Mouse (Mus musculus) frontal cortex, postnatal 10 days (tissue): Measurements from ENCODE around the gene Lrrc41.

Source experiments
- DNase-seq, 2 experiments: peaks; one replicate each; pipeline ENCODE4 v3.0.0; 2022; ENCODE audit warnings: low spot score in 2 of 2, mixed read lengths in 1 of 2

The Lrrc41 gene

DNA sequence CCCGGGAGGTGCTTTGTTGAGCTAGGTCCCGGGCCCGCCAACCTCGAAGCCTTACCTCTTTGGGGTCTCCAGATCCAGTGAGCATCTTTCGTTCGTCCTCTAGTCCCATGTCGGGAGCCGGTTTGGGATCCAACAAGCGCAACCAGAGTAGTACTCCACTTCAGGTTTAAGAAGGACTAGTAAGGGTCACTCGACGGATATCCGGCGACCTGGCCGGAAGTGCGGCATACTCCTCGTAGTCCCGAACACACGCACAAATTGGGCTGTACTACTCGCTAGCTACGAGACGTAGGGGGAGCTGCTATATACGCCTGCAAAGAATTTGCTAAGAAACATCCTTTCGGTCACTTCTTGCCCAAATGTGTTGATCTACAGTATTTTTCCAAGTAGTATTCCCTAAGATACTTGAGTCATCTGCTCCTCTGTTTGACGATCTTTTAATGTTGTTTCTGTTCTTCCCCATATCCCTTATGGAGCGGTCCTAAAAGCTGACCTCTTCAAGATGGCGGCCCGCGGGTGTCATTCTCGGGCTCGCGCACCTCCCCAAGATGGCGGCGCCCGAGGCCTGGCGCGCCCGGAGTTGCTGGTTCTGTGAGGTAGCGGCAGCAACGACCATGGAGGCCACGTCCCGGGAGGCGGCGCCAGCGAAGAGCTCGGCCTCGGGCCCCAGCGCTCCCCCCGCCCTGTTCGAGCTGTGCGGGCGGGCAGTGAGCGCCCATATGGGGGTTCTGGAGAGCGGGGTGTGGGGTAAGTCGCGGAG lies at the start of gene Lrrc41, which contains the start of gene Uqcrh:
Gene Lrrc41 (plus strand): TSS at position 409 of the 760 bp plus-strand sequence.
Gene Uqcrh (minus strand): TSS at position 211 of the 760 bp plus-strand sequence.
- DNase-seq: peak; percentile 93 to 94

DNA sequence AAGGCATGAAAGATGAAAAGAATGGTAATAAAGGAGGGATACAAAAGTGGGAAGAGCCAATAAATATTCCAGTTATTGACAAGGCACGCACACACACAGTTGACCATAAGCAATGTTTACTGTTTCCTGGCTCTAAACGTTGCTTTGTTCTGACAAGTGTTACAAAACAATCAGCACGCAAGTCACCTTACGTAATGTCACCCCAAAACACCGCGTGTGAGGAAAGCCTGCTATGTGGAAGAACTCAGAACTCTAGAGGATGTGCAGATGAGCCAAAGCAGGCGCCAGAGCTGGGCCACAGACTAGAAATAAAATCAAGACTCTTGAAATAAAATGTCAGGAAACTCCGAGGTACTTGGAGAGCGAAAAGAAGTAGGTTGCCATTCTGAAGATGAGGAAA lies 42.2 kb upstream of the Lrrc41 start:
- DNase-seq: no peak

DNA sequence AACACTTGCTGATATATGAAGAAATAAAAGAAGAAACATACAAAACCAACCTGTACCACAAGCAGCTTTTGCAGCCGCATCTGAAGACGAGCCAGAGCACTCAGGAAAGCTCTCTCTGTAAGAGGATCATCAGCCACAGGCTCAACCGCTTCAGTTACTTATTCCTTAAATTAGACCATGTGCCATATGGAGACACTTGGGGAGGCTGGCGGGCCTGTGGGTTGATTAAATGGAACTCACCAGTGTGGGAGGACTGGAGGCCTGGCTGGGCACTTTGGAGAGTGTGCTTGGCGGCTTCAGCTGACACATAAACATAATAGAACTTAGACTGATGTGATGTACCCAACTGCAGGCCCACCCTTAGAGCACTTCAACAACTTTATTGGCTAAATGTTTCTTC lies 41.7 kb upstream of the Lrrc41 start:
- DNase-seq: no peak

DNA sequence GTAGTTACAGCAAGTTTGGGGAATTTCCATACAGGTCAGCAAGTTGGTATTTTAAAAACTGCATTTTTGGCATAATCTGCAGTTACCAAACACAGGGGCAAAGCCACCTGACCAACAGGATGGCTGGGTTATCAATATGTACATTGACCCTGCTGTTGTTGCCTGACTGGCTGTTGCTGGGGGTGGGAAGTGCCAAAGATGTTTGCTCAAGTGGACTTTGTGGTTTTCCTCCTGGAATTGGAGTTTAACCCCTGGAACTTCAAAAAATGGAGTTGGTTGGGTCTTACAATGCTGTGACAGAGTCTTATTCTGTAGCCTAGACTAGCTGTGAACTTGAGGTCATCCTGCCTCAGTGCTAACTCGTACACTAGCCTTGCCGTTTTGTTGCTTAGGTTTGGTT lies 34.6 kb upstream of the Lrrc41 start:
- no peak for DNase-seq

DNA sequence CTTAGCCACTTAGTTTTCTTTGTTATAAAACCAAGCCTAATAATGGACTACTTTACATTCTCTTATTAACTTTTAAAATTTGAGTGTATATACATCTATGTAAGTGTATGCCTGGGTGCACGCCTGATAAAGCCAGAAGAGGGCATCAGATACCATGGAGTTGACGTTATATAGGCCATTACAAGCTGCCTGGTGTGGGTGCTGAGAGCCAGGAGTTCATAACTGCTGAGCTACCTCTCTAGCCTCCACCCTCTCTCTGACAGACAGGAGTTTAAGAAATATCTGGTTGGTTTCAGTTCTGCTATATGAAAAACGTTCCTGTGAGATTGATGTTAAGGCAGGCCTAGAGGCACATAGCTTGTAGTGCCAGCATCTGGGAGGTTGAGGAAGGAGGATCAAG lies 32.9 kb upstream of the Lrrc41 start:
- no peak for DNase-seq

DNA sequence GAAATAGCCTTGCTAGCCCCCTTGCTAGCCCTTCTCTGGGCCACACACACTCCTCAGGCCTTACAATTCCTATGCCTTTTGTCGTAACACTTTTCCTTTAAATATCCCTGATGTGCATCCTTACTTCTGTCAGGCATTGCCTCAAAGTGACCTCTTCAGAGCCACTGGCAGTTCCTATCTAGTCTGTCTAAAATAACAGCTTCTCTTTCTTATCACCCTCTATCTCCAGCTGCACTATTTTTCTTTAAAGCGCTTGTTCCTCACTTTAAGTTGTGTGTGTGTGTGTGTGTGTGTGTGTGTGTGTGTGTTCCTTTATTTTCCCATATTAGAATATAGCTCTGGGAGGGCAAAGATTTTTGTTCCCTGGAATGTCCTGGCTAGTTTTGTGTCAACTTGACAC lies 28.5 kb upstream of the Lrrc41 start:
- DNase-seq: no peak

DNA sequence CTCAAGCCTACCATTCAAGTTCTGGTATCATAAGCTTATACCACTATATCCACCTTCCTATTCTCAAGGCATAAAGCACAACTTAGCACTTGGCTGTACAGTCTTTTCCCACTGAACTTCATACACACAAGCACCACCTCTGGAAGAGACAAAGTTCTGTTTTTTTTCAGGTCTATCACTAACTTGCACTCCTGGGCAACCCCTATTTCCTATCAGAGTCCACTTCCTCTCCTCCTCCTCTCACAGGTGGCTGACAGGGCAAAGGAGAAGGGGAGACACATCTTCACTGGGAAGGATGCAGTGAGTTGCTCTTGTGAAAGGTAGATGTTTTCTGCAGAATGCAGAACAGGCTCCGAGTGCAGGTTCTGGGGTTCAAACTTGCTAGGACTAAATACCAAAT lies 27.4 kb upstream of the Lrrc41 start:
- no peak for DNase-seq

DNA sequence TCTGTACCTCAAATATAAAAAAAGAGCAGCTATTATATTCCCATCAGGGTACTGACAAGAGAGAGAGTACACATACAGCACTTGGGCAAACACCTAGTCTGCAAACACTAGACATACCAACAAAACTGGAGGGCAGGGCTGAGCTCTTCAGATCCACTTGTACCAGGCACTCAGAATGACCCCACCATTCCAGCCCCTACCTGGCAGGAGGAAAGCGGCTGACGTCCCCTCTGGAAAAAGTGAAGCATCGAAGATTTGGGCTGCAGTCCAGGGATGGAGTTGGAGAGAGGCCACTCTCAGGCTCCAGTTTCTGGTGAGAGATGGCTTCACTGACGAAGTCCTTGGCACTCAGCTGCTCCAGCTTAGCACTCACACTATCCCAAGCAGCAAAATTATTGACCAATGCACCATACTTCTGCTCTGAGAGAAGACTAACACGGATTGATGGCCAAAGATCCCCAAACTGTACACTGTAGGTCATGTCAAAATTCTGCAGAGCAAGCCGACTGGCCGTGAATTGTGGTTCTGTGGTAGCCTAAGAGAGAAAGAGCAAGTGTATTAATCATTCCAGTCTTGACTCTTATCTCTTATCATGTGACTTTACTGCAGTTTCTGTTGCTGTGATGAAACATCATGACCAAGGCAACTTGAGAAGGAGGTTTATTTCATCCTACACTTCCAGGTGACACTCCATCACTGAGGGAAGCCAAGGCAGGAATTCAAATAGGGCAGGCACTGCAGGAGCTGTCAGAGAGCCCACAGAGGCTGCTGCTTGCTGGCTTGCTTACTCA lies 26.7 kb upstream of the Lrrc41 start:
- no peak for DNase-seq

DNA sequence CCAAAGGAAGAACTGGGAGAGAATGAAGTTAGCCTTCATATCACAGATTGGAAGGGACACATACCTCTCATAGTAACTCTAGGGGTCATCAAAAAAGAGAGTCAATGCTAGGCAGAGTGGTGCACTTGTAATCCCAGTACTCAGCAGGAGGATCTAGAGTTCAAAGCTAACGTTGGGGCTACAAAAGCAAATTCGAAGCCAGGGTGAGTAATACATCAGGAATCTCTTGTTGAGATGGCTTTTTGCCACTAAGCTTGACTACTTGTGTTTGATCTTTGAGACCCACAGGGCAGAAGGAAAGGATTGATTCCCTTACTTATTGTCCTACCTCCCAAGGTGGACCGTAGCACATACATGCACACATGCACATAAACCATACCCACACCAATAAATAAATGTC lies 25.9 kb upstream of the Lrrc41 start:
- DNase-seq: no peak

DNA sequence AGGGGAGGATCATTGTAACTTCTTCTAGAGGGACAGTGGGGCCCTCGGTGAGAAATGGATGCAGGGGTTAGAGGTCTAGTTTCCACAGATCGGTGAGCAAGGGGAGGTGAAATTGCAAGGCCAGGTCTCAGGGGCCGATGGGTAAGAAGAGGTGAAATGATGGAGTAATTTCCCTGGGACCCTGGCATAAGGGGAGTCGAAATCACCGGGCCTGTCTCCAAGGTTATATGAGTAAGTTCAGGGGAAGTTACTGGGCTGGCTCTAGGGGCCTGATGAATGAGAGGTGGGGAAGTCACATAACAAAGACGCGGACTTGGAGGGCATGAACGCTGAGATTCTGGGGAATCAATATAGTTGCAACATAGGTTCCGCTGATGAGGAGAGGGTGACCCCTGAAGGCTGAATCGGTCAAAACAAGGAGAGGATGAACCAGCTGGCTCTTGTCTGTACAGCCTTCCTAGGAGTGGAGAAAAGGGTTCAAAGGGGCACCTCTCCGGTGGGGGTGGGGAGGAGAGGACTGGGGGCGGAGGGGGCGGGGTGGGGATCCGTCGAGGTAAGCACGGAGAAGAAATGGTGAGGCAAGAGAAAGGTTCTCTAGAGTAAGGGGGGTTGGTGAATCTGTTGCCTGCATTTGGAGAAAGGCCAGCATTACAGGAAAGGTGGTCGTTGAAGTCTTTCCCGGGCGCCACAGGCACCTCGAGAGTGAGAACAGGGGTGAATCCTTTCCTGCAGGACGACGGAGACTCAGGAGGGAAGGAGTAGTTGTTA lies 22.4 kb upstream of the Lrrc41 start:
- peak in 1 of 2 experiments; percentile 20 for DNase-seq

DNA sequence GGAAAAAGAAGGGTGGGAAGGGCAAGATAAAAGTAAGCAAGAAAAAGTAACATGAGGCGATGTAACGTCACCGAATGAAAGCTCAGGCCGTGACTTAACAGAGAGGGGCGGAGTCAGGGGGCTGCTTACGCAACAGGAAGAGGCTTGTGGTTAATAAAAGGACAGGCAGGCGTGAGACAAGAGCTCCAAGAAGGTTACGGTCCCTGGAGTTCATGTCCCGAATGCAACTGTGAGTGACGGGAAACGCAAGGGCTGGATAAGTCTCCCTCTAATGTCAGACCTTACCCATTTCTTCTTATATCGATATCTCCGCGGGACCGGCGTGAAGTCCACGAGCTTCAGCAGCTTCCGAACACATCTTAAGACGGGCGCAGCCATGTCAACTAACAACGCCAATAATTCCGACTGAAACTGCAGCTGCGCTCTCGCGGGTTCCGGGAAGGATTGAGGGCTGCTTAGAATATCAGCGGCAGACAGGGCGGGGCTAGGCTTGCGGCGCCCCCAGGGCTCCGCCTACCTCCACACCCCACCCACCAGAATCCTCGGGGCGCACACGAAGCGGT lies 21.6 kb upstream of the Lrrc41 start, which contains the start of gene Nsun4:
Gene Nsun4 (minus strand): TSS at position 478 of the 563 bp plus-strand sequence.
- DNase-seq: peak; percentile 82 to 85

DNA sequence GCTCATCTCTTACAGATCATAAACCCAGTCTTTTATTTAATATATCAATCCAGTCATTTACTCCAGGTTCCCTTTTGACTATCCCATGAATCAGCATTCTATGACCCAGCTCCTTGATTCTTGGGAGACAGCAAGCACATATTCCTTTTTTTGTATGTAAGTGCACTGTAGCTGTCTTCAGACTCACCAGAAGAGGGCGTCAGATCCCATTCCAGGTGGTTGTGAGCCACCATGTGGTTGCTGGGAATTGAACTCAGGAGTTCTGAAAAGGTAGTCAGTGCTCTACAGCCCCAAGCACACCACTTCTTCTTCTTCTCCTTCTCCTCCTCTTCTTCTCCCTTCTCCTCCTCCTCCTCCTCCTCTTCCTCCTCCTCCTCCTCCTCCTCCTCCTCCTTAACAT lies 17.5 kb upstream of the Lrrc41 start:
- no peak for DNase-seq

DNA sequence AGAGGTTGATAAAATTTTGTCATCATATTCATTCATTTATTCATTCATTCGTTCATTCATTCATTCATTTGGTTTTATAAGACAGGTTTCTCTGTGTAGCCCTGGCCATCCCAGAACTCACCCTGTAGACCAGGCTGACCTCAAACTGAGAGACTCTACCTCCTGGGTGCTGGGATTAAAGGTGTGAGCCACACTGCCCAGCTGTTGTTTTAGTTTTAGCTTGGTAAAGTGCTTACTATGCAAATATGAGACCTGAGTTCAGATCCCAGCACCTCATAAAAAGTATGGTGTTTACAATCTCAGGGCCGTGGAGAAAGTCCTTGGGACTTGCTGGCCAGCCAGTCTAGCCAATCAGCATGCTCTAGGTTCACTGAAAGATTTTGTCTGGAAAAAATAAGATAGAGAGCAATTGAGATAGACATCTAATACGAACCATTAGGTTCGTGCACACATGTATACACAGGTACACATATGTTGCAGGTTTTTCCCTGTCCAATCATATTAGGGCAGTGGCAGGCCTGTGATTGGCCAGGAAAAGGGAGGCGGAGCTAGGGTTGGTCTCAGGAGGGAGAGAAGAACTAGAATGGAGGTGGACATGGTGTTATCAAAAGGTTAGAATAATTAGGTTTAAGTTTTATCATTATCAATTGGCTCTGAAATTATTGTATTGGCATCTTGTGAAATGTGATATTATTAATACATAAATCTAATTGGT lies 15.9 kb upstream of the Lrrc41 start:
- no peak for DNase-seq

DNA sequence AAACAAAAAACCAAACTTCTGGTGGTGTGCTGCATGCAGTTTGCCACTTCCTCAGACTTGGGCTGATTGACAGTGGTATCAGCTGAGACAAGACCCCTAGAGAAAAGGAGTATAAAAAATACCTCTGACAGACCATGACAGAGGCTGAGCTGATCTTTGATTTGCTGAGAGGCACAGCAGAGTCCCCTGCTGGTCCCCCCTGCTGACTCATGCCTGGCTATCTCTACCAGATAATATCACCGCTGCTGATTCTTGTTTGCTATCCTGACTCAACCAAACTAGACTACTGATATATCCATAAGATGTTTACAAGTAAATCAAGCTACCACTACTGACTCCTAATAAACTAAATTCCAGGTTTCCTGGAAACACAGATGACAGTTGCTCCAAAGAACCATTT lies 11.2 kb upstream of the Lrrc41 start:
- no peak for DNase-seq

DNA sequence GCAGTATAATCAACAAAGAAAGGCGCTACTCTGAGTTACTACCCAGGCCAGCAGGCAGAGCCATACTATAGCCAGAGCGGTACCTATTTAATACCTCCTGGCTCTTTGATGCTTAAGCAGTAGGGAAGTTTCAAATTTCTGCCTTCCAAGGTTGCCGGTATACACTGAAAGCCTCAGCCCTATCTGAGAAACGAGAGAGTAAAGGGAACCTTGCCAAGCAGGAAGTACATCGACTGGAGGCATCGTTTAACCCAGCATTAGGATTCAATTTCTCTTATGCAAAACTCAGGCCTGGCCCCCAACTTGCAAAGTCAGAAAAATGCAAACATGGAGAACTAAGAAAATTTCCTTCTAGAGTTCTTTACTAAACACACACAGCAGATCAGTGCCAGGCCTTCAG lies 5.0 kb upstream of the Lrrc41 start:
- DNase-seq: no peak

DNA sequence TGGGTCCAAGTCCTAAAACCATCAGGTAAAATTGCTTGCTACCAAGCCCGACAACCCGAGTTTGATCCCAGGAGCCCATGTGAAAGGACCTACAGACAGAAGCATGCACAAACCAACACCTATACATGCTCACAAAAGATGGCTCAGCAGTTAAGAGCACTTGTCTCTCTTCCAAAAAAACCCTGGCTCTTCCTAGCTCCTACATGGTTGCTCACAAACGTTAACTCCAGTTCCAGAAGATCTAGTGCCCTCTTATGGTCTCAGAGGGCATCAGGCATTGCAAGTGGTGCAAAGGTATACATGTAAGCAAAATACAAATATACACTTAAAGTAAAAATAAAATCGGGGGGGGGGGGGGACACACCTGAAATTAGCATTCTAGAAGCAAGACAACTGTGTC lies 1.9 kb upstream of the Lrrc41 start:
- DNase-seq: no peak

DNA sequence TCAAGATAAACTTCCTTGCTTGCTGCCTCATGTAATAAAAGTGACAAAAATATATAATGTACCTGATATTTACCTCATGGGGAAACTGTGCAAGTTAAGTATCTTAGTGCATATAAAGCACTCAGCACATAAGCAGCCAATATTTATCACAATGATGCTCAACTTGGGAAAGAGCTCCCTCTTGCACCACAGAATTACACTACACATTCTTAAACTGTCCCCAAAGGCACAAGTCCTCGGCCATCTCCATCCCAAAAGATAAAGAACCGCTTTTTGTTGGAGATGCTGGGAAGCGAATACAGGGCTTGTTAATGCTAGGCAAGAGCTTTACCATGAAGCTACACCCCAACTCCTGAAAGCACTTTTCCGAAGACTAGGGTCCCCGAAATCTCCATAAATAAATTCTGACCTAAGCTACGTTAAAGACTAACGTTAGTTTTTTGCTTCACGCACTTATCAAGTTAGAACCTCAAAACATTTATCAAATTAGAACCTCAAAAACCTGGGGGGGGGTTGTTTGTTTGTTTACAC lies 859 bp upstream of the Lrrc41 start:
- DNase-seq: no peak

DNA sequence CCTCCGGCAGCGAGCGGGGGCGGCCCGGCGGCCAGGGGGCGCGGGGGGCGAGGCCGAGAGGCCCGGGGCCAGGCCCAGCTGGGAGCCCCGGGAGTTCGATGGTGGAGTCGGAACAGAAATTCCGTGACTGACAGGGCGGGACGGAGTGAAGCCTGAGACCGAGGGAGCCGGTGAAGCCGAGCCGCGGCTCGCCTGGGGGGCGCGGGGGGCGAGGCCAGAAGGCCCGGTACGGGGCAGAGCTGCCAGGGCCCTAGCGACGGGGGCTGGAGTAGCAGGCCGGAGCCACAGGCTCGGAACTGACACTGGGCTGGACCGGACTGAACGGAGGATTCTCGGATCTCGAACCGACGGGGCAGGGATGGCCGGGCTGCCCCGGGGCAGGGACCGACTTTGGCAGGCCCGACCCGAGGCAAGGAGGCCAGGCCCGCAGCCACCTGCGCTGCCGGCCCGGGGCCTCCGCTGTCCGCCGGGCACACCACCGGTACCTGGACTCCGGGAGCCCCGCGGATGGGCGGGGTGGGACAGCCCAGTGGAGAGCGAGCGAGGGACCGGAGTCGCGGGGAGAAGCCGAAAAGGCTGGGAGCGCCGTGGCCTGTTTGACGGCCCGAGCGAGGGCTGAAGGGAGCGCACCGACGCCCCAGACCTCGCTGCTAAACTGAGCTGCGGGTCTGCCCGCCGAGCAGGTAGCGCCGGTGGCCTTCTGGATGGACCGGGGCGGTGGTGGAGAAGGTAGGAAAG lies 731 bp downstream of the Lrrc41 start:
- peak; percentile 42 to 71 for DNase-seq

DNA sequence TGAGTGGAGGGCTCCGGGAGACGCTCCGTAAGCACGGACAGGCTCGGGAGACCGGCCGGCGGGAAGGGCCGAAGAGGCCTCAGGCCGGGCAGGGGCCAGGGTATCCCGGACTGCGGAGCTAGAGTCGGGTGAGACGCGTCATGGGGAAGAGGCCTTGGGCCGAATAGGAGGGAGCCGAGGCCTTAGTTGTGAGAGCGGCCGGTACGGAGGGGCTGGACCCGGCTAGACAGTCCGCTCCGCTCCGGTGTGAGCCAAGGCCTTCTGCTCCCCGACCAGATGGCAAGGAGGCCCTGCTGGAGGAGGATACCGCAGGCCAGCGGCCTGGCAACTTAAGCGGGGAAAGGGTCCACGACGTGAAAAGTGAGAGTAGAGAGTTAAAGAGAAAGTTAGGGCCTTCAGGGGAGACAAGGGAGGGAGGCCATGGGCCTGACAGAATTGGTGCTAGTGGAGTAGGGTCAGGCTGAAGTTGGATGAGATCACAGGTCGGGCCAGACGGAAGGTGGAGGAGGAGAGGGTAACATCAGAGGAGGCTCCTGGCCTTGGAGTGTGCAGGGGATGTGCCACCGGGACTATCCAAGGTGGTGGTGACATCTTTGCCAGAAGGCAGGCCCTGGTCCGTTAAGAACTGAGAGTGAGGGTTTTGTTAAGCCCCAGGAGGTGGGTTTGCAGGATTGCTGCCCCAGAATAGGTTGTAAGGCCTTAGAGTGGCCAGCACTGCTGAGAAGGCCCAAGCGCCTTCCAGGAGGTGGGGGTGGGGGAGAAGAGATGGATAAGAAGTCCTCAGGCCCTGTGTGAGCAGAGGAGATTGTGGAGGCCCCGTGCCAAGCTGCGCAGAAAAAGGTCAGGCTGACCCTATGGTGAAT lies 1.5 kb downstream of the Lrrc41 start:
- DNase-seq: peak in 1 of 2 experiments; percentile 46
